Mouse (Mus musculus) hindbrain, embryonic 12.5 days (tissue): ENCODE measurements at regions not wholly inside any gene's neighbourhood (a gene's known extent, or its start where the extent isn't known, plus 50 kb on each side); places are given as distances from the start of the nearest gene placed in this dataset.
"Not testable (repeated sequence)": the region's sequence is repeated elsewhere in the genome, so short reads cannot be mapped to it uniquely, and the experiment has no call there.

Experiments
- ATAC-seq: fragments of 200-750 bp; cut with Nextera tagmentation; 2 replicates; pipeline ENCODE4 v1.8.0; 2017; ENCODE audit warnings: moderate TSS enrichment; ENCODE audit not compliant: low FRiP score
- H3K27ac ChIP-seq: fragments of 300-500 bp; sonication (generic); 2 replicates; pipeline ENCODE4 v1.5.1; 2016; ENCODE audit warnings: mild to moderate bottlenecking
- H3K27me3 ChIP-seq: fragments of 300-500 bp; sonication (generic); 2 replicates; pipeline ENCODE4 v1.6.1; 2016; ENCODE audit warnings: mild to moderate bottlenecking
- H3K36me3 ChIP-seq: fragments of 300-500 bp; sonication (generic); 2 replicates; pipeline ENCODE4 v1.6.1; 2016; ENCODE audit warnings: mild to moderate bottlenecking
- H3K4me1 ChIP-seq: fragments of 300-500 bp; sonication (generic); 2 replicates; pipeline ENCODE4 v1.6.1; 2016
- H3K4me2 ChIP-seq: fragments of 300-500 bp; sonication (generic); replicated peaks from 2 replicates; pipeline ENCODE4 v1.6.1; 2016; ENCODE audit warnings: mild to moderate bottlenecking
- H3K4me3 ChIP-seq: fragments of 300-500 bp; sonication (generic); 2 replicates; pipeline ENCODE4 v1.5.1; 2016; ENCODE audit warnings: mild to moderate bottlenecking
- H3K9ac ChIP-seq: fragments of 300-500 bp; sonication (generic); 2 replicates; pipeline ENCODE4 v1.6.1; 2016; ENCODE audit warnings: mild to moderate bottlenecking, moderate library complexity
- H3K9me3 ChIP-seq: fragments of 300-500 bp; sonication (generic); replicated peaks from 2 replicates; pipeline ENCODE4 v1.6.1; 2016; ENCODE audit warnings: mild to moderate bottlenecking
- WGBS: fragments of 180-500 bp; shearing (Covaris S2); methylation state at CpG from one replicate; pipeline ENCODE4 v1.1.7; 2016; 5-methylcytosine and 5-hydroxymethylcytosine counted together

GRCm38 (mm10) chr2:99470856-99471465 is 803.9 kb upstream of the Gm10800 start:
- 85% methylated on average over 2 of the region's 2 CpGs for WGBS
- no peak for ATAC-seq
- no peaks in the 10 kb centered on the region for H3K27me3 ChIP-seq

DNA sequence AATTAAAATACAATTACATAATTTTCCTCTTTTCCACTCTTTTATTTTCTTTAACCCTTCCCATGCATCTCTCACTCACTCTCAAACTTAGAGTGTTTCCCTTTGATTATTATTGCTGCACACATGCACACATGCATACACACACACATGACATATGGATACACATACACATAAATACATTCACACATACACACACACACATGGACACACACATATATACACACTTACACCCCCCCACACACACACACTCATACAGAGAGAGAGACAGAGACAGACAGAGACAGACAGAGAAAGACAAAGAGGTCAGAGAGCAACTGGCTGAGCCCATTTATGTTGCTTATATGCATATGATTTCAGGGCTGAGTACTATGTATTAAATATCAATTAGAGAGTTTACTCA is 764.2 kb upstream of the Gm10800 start:
- Histone ChIP-seq H3K4me2 (no peak overlapping the region), H3K4me1 (no peaks in the 10 kb centered on the region), H3K27ac (no peak overlapping the region), H3K4me3 (no peak overlapping the region), H3K27me3 (no peaks in the 10 kb centered on the region), H3K9me3 (no peaks in the 10 kb centered on the region), H3K36me3 (no peaks in the 10 kb centered on the region), H3K9ac (no peak overlapping the region)
- ATAC-seq: peak; percentile 22; the same call in 1 of the 2 replicates

More at GRCm38 (mm10) chr2:99470856-99471465, 803.9 kb upstream of the Gm10800 start:
- Histone ChIP-seq H3K27ac (no peak overlapping the region), H3K9me3 (no peaks in the 10 kb centered on the region), H3K4me1 (no peaks in the 10 kb centered on the region), H3K9ac (no peak overlapping the region), H3K36me3 (no peaks in the 10 kb centered on the region), H3K4me2 (no peak overlapping the region), H3K4me3 (no peak overlapping the region)

- Histone ChIP-seq H3K9me3 (no peaks in the 10 kb centered on the region), H3K27ac (no peak overlapping the region), H3K4me3 (no peak overlapping the region), H3K27me3 (no peaks in the 10 kb centered on the region), H3K9ac (no peak overlapping the region), H3K4me2 (no peak overlapping the region), H3K4me1 (no peaks in the 10 kb centered on the region), H3K36me3 (no peaks in the 10 kb centered on the region)
- no peak for ATAC-seq
- 78% methylated on average over 2 of the region's 2 CpGs for WGBS
Observed at GRCm38 (mm10) chr2:99430511-99430910, 763.4 kb upstream of the Gm10800 start.

- no peak overlapping the region for H3K27ac ChIP-seq
- H3K4me1 ChIP-seq: no peaks in the 10 kb centered on the region
- H3K4me2 ChIP-seq: no peak overlapping the region
- no peak for ATAC-seq
- H3K36me3 ChIP-seq: no peaks in the 10 kb centered on the region
- no peak overlapping the region for H3K9ac ChIP-seq
- no peak overlapping the region for H3K4me3 ChIP-seq
- no peaks in the 10 kb centered on the region for H3K27me3 ChIP-seq
- no peaks in the 10 kb centered on the region for H3K9me3 ChIP-seq
Observed at GRCm38 (mm10) chr2:99421622-99422021, 754.5 kb upstream of the Gm10800 start.

DNA sequence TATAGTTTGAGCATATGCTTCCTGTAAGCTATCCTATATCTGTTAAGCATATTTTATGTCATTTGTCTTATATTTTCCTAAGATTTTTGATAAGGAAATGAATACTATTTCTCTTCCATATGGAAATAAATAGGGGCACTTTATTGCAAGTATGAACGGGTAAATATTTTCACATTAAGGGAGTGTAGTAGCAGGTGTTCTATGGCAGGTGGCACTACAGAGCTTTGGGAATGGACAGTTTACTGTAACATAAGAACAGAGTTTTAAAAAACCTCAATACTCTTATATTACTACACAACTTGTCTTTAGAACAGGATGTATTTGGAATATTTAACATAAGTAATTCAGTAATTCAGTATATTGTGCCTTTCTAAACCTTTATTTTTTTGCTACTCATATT is 742.4 kb upstream of the Gm10800 start:
- Histone ChIP-seq H3K4me1 (no peaks in the 10 kb centered on the region), H3K4me3 (no peak overlapping the region), H3K4me2 (no peak overlapping the region), H3K27ac (no peak overlapping the region), H3K36me3 (no peaks in the 10 kb centered on the region), H3K9me3 (no peaks in the 10 kb centered on the region), H3K27me3 (no peaks in the 10 kb centered on the region), H3K9ac (no peak overlapping the region)
- ATAC-seq: no peak
- WGBS: 47% methylated on average over 1 of the region's 1 CpGs

DNA sequence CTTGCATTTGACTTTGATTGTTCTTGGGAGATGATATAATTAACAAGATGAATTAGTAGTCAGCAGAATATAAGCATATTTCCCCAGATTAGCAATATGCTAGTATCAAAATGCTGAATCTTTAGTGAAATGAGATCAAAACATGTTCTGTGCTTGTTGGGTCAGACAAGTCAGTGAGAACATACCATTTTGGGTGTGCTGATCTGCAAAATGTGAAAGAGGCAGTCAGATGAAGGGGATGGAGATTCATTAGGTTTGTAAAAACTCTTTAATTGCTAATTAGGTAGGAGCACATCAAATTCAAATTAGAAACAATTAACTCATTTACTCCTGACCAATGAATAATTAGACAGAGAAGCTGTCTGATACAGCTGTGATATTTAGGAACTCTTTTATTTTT is 712.6 kb upstream of the Gm10800 start:
- ATAC-seq: no peak
- no peaks in the 10 kb centered on the region for H3K4me1 ChIP-seq
- no peaks in the 10 kb centered on the region for H3K36me3 ChIP-seq
- no peak overlapping the region for H3K27ac ChIP-seq
- no peaks in the 10 kb centered on the region for H3K9me3 ChIP-seq
- H3K9ac ChIP-seq: no peak overlapping the region
- H3K27me3 ChIP-seq: no peaks in the 10 kb centered on the region
- H3K4me2 ChIP-seq: no peak overlapping the region
- no peak overlapping the region for H3K4me3 ChIP-seq

DNA sequence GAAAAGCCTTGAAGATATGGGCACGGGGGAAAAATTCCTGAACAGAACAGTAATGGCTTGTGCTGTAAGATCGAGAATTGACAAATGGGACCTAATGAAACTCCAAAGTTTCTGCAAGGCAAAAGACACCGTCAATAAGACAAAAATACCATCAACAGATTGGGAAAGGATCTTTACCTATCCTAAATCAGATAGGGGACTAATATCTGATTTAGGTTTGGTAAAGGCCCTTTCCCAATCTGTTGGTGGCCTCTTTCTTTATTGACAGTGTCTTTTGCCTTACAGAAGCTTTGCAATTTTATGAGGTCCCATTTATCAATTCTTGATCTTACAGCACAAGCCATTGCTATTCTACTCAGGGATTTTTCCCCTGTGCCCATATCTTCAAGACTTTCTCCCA is 696.5 kb upstream of the Gm10800 start:
- H3K27me3 ChIP-seq, H3K9ac ChIP-seq, ATAC-seq, H3K4me2 ChIP-seq, H3K27ac ChIP-seq, H3K4me3 ChIP-seq, H3K4me1 ChIP-seq, H3K9me3 ChIP-seq, H3K36me3 ChIP-seq: not testable (repeated sequence)
- WGBS: 78% methylated on average over 3 of the region's 3 CpGs

- WGBS: 79% methylated on average over 3 of the region's 3 CpGs
- Histone ChIP-seq H3K4me1 (no peaks in the 10 kb centered on the region), H3K36me3 (no peaks in the 10 kb centered on the region), H3K27me3 (no peaks in the 10 kb centered on the region), H3K9ac (no peak overlapping the region), H3K27ac (no peak overlapping the region), H3K4me2 (no peak overlapping the region), H3K9me3 (no peaks in the 10 kb centered on the region), H3K4me3 (no peak overlapping the region)
- no peak for ATAC-seq
Observed at GRCm38 (mm10) chr2:99329166-99329565, 662.1 kb upstream of the Gm10800 start.
